ENCODE assay signal across 24 mouse cellular contexts in genomic region chr16:20080271-20080670, GRCm38 (mm10). TPM values are rescaled to one million over a fixed set of nuclear protein-coding genes. Genes with fewer than 3 reads are reported as not detected.
DNase-seq lines count a peak whose midpoint lies in the region; ATAC-seq and TF ChIP-seq lines count a peak whose summit lies in the region.
"Had no signal": no experiment of that assay in that cellular context is flagged by ENCODE, and none has a peak within 500 bp of the region (broad histone marks: within the 10 kb centered on the region; RNA-seq: fewer than 3 reads in every experiment).

No protein-coding gene starts in this region.

- H3K4me3 ChIP-seq in lung, postnatal 0 days (ENCODE audit: low read depth, low read length), result no peak overlapping the region
- no peak overlapping the region for H3K4me3 ChIP-seq in lung, adult 2 months (replicated peaks; ENCODE audit: extremely low read depth, low read depth, low read length)
- H3K4me3 ChIP-seq: embryonic facial prominence, embryonic 13.5 days; embryonic facial prominence, embryonic 15.5 days; erythroblast, embryonic 14.5 days; forebrain, embryonic 10.5 days; forebrain, embryonic 12.5 days had no signal

- no peak for TF ChIP-seq POLR2A in lung, adult 2 months (IDR thresholded peaks at IDR 0.05; ENCODE audit: borderline replicate concordance, extremely low read depth, low read depth, low read length)

- no peak overlapping the region for H3K4me2 ChIP-seq in lung, postnatal 0 days (replicated peaks; ENCODE audit: low read depth, low read length)
- H3K4me2 ChIP-seq: embryonic facial prominence, embryonic 13.5 days; embryonic facial prominence, embryonic 15.5 days; forebrain, embryonic 12.5 days had no signal

- H3K27me3 ChIP-seq in lung, postnatal 0 days (replicated peaks; ENCODE audit: insufficient read depth, low read length), result no peaks in the 10 kb centered on the region
- H3K27me3 ChIP-seq: embryonic facial prominence, embryonic 13.5 days; embryonic facial prominence, embryonic 15.5 days; forebrain, embryonic 12.5 days; Patski had no signal

- H3K36me3 ChIP-seq in lung, postnatal 0 days (ENCODE audit: insufficient read depth, low read length), result no peaks in the 10 kb centered on the region
- H3K36me3 ChIP-seq: embryonic facial prominence, embryonic 13.5 days; embryonic facial prominence, embryonic 15.5 days; forebrain, embryonic 10.5 days; forebrain, embryonic 12.5 days; G1E had no signal

- no peak for TF ChIP-seq EP300 in lung, postnatal 0 days (IDR thresholded peaks at IDR 0.05)

- WGBS in lung, postnatal 0 days, result 49% methylated on average over 3 of the region's 3 CpGs
- whole genome bisulfite sequencing in lung, adult 2 months, result 72% methylated on average over 3 of the region's 3 CpGs

- DNase-seq in lung, postnatal 0 days (ENCODE audit: low spot score), result peak; percentile 50
- DNase-seq in lung, adult 2 months, result no peak
- DNase-seq in R1 (ENCODE audit: low read depth, low spot score), result peak; percentile 84
- no peak for DNase-seq in layer of hippocampus, postnatal 14 days (ENCODE audit: low spot score in 2 of 2)
- no peak for DNase-seq in adrenal gland, postnatal 25 days
- DNase-seq: adrenal gland, adult 8-10 months; adrenal gland, postnatal 14 days; cerebellum, adult 11 months; cerebellum, adult 18-20 months; cerebellum, adult 8-10 months; cerebellum, adult 9-11 months; cerebellum, postnatal 14 days; cerebellum, postnatal 36 days; embryo, embryonic 11 days had no signal

- ATAC-seq in lung, postnatal 0 days, result peak; percentile 54; the same call in 1 of the 2 replicates
- ATAC-seq: activated CD4-positive, CD25-positive, alpha-beta regulatory T cell, adult 4 months; forebrain, embryonic 14.5 days; forebrain, embryonic 16.5 days; Patski had no signal

- H3K9me3 ChIP-seq in lung, postnatal 0 days (ENCODE audit: low read length), result no peaks in the 10 kb centered on the region
- H3K9me3 ChIP-seq: embryonic facial prominence, embryonic 13.5 days; embryonic facial prominence, embryonic 15.5 days; forebrain, embryonic 10.5 days; forebrain, embryonic 12.5 days; G1E had no signal

- no peak overlapping the region for H3K27ac ChIP-seq in lung, postnatal 0 days (ENCODE audit: low read length)
- H3K27ac ChIP-seq: embryonic facial prominence, embryonic 13.5 days; embryonic facial prominence, embryonic 15.5 days; forebrain, embryonic 10.5 days; forebrain, embryonic 12.5 days had no signal

- TF ChIP-seq CTCF in lung, postnatal 0 days (IDR thresholded peaks at IDR 0.05), result no peak
- no peak for TF ChIP-seq CTCF in lung, adult 2 months (IDR thresholded peaks at IDR 0.05; ENCODE audit: insufficient read depth, low read length)

- H3K4me1 ChIP-seq in lung, postnatal 0 days (ENCODE audit: insufficient read depth, low read depth, low read length), result no peaks in the 10 kb centered on the region
- H3K4me1 ChIP-seq in lung, adult 2 months (ENCODE audit: control insufficient read depth, insufficient read depth, low read length), result no peaks in the 10 kb centered on the region
- H3K4me1 ChIP-seq: embryonic facial prominence, embryonic 13.5 days; embryonic facial prominence, embryonic 15.5 days; forebrain, embryonic 10.5 days; forebrain, embryonic 12.5 days had no signal

- H3K9ac ChIP-seq in lung, postnatal 0 days (replicated peaks; ENCODE audit: low read depth), result no peak overlapping the region
- H3K9ac ChIP-seq: embryonic facial prominence, embryonic 13.5 days; embryonic facial prominence, embryonic 15.5 days; forebrain, embryonic 12.5 days had no signal

RNA-seq across cellular contexts. Expression of gene Klhl24, which starts 17.1 kb away (rescaled TPM):
- polyA plus RNA-seq in lung, postnatal 0 days (2015; fragmentation: Nextera tagmentation; extraction: Ambion mirVana), result 49.7 and 58.7 TPM in 2 replicates
- 17.4 and 27.0 TPM in 2 replicates for polyA plus RNA-seq in lung, adult 2 months (2012; rRNA removed)
- 10 to 100 TPM; 83.4 to 87.2 TPM for total RNA-seq in layer of hippocampus, postnatal 14 days (2021)
- 62.1 and 114 TPM in 2 replicates for total RNA-seq in adrenal gland, postnatal 25 days (2021)

Comparison
In these comparisons a context has a peak if more than half of its experiments do, and no peak if none do; other contexts are left out.
1. DNase-seq: peak in lung, postnatal 0 days (single experiment) and R1 (single experiment); none in lung, adult 2 months (single experiment), layer of hippocampus, postnatal 14 days (0 of 2) and adrenal gland, postnatal 25 days (single experiment).